Mouse (Mus musculus) adrenal gland (tissue): ENCODE results near the gene Prr12.

Experiments used
- microRNA-seq, 2 experiments: library from miRNA; unstranded; fragments of <30 nt; microRNA quantifications; one replicate each; pipeline ENCODE4; 2019

The Prr12 gene

Small RNA genes lying within 50 kb of the gene (microRNA-seq; reads per million reads assigned to microRNA genes)
- gene Mir7054, result 0.46 to 0.49 reads per million in 2 experiments
